Mouse (Mus musculus): ENCODE results near the gene Ppp1r14d. TPM values are rescaled to one million over a fixed set of nuclear protein-coding genes. Genes with fewer than 3 reads are reported as not detected.
A peak's percentile ranks its signal among the peaks of the same experiment; 100 is the strongest.

The Ppp1r14d gene
- polyA plus RNA-seq, 1 experiment = not detected

DNA sequence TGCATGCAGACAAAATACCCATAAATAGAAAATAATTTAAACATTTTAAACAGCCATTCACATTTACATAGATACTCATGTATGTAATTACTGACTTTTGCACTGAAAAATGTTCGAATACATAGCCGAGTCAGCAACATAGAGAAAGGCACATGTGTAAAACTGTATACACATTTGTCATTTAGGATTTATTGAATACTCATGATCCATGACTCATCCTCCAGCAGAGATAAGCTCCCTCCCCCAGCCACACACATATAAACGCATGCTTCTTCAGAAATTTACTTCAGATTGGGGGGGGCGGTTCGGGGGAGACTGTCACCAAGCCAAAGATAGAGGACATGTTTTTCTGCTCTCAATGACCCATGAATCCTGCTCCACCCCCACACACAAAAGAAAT lies 34.1 kb upstream of the Ppp1r14d start:
- Histone ChIP-seq H3K27me3 (ENCODE audit: control insufficient read depth, insufficient read depth, low read length) (no peaks in the 10 kb centered on the region), H3K36me3 (ENCODE audit: control insufficient read depth, insufficient read depth, low read length) (no peaks in the 10 kb centered on the region), H3K4me1 (ENCODE audit: control insufficient read depth, insufficient read depth, insufficient read length) (no peaks in the 10 kb centered on the region; the same call in 1 of the 2 replicates), H3K27ac (ENCODE audit: insufficient read depth, low read length) (no peak overlapping the region), H3K4me3 (ENCODE audit: extremely low read depth, insufficient read depth, insufficient read length) (no peak overlapping the region)
- no peak for TF ChIP-seq POLR2A (IDR thresholded peaks at IDR 0.05; ENCODE audit: low read depth, low read length)
- TF ChIP-seq CTCF (IDR thresholded peaks at IDR 0.05; ENCODE audit: extremely low read depth, insufficient read depth, insufficient read length, insufficient replicate concordance) = no peak
- 73% methylated on average over 5 of the region's 5 CpGs for WGBS
- DNase-seq (ENCODE audit: low read depth in 1 of 2, low spot score in 2 of 2) = no peak

DNA sequence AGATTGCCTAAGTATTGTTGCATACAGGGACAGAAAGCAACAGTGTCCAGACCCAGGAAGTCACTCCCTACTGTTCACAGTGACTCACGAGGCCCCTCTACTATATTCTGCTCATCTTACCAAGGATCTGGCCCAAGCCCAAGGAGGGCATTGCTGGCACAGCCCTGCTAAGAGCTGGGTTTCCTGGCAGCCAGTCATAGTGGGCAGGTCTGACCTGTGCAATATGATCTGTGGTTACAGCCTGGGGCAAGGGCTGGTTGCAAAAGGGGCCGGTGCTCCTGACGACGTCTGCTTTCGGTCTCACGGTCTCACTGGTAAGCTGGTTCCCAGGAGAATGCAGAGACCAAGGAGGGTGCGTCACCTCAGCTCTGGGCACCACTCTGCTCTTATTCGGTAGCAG lies 33.3 kb upstream of the Ppp1r14d start:
- no peaks in the 10 kb centered on the region; the same call in 1 of the 2 replicates for H3K4me1 ChIP-seq (ENCODE audit: control insufficient read depth, insufficient read depth, insufficient read length)
- no peak for DNase-seq (ENCODE audit: low read depth in 1 of 2, low spot score in 2 of 2)
- H3K36me3 ChIP-seq (ENCODE audit: control insufficient read depth, insufficient read depth, low read length) = no peaks in the 10 kb centered on the region
- 10% methylated on average over 8 of the region's 8 CpGs for WGBS
- no peak overlapping the region for H3K27ac ChIP-seq (ENCODE audit: insufficient read depth, low read length)
- no peak overlapping the region for H3K4me3 ChIP-seq (ENCODE audit: extremely low read depth, insufficient read depth, insufficient read length)
- H3K27me3 ChIP-seq (ENCODE audit: control insufficient read depth, insufficient read depth, low read length) = no peaks in the 10 kb centered on the region
- TF ChIP-seq POLR2A (IDR thresholded peaks at IDR 0.05; ENCODE audit: low read depth, low read length) (no peak), CTCF (IDR thresholded peaks at IDR 0.05; ENCODE audit: extremely low read depth, insufficient read depth, insufficient read length, insufficient replicate concordance) (no peak)

DNA sequence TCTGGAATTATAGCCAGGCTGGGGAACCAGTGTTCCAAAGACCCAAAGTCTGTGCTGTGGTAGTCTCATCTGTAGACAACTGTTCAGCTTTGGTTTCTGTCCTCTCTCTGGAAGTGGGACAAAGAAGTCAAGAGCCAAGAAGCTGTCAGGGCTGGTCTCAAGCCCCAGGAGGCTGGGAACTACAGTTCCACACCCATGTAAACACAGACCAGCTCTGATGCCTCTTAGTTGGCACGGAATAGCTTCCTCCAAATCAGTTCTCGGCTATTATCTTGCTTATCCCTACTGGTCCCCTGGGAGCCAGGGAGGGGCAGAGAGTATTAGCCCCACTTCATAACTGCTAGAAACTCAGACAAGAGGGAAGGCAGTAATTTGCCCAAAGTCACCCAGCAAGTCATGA lies 31.6 kb upstream of the Ppp1r14d start:
- Histone ChIP-seq H3K36me3 (ENCODE audit: control insufficient read depth, insufficient read depth, low read length) (no peaks in the 10 kb centered on the region), H3K4me1 (ENCODE audit: control insufficient read depth, insufficient read depth, insufficient read length) (no peaks in the 10 kb centered on the region; the same call in 1 of the 2 replicates), H3K27ac (ENCODE audit: insufficient read depth, low read length) (no peak overlapping the region), H3K27me3 (ENCODE audit: control insufficient read depth, insufficient read depth, low read length) (no peaks in the 10 kb centered on the region), H3K4me3 (ENCODE audit: extremely low read depth, insufficient read depth, insufficient read length) (no peak overlapping the region)
- TF ChIP-seq CTCF (IDR thresholded peaks at IDR 0.05; ENCODE audit: extremely low read depth, insufficient read depth, insufficient read length, insufficient replicate concordance) (no peak), POLR2A (IDR thresholded peaks at IDR 0.05; ENCODE audit: low read depth, low read length) (no peak)
- WGBS = 86% methylated on average over 2 of the region's 2 CpGs
- no peak for DNase-seq (ENCODE audit: low read depth in 1 of 2, low spot score in 2 of 2)

DNA sequence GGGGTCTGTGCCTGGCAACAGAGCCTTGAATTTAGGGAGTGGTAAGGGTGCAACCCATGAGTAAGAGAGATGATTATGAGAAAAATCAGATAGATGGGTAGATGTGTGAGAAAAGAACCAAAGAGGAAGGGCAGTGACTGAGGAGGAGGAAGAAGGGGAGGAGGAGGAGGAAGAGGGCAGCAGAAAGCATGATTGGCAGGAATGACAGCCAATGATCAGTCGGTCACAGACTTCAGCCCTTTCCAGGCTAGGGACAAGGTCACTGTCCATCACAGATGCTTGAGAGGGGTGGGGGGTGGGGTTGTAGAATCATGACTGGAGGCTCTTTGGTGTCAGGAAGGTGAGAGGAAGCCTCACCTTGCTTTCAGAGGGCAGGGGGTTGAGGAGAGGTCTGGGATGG lies 30.8 kb upstream of the Ppp1r14d start:
- DNase-seq (ENCODE audit: low read depth in 1 of 2, low spot score in 2 of 2) = no peak
- TF ChIP-seq POLR2A (IDR thresholded peaks at IDR 0.05; ENCODE audit: low read depth, low read length) = no peak
- H3K4me3 ChIP-seq (ENCODE audit: extremely low read depth, insufficient read depth, insufficient read length) = no peak overlapping the region
- no peaks in the 10 kb centered on the region for H3K36me3 ChIP-seq (ENCODE audit: control insufficient read depth, insufficient read depth, low read length)
- no peaks in the 10 kb centered on the region for H3K27me3 ChIP-seq (ENCODE audit: control insufficient read depth, insufficient read depth, low read length)
- no peak overlapping the region for H3K27ac ChIP-seq (ENCODE audit: insufficient read depth, low read length)
- 85% methylated on average over 1 of the region's 1 CpGs for WGBS
- no peaks in the 10 kb centered on the region; the same call in 1 of the 2 replicates for H3K4me1 ChIP-seq (ENCODE audit: control insufficient read depth, insufficient read depth, insufficient read length)

DNA sequence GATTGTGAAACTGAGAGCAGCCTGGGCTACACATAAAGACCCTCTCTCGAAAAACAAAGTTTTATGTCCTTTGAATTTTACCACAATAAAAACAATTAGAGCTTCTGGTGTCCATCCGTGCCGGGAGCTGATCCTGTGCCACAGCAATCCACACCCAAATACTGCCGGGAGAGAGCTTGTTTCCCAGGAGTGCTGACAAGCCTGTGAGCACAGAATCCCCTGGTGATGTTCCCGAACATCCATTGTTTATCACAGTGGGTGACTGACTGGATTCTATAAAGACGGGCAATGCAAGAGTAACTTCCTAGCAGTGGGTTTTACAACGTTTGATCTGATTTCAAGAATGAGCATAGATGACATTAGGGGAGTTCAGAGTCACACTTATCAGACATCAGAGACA lies 25.3 kb upstream of the Ppp1r14d start:
- Histone ChIP-seq H3K4me3 (ENCODE audit: extremely low read depth, insufficient read depth, insufficient read length) (no peak overlapping the region), H3K27me3 (ENCODE audit: control insufficient read depth, insufficient read depth, low read length) (no peaks in the 10 kb centered on the region; the same call in 1 of the 2 replicates), H3K4me1 (ENCODE audit: control insufficient read depth, insufficient read depth, insufficient read length) (no peaks in the 10 kb centered on the region), H3K36me3 (ENCODE audit: control insufficient read depth, insufficient read depth, low read length) (no peaks in the 10 kb centered on the region), H3K27ac (ENCODE audit: insufficient read depth, low read length) (no peak overlapping the region)
- no peak for TF ChIP-seq CTCF (IDR thresholded peaks at IDR 0.05; ENCODE audit: extremely low read depth, insufficient read depth, insufficient read length, insufficient replicate concordance)
- no peak for TF ChIP-seq POLR2A (IDR thresholded peaks at IDR 0.05; ENCODE audit: low read depth, low read length)
- DNase-seq (ENCODE audit: low read depth in 1 of 2, low spot score in 2 of 2) = no peak
- 63% methylated on average over 7 of the region's 7 CpGs for WGBS

- H3K36me3 ChIP-seq (ENCODE audit: control insufficient read depth, insufficient read depth, low read length) = no peaks in the 10 kb centered on the region
- 12% methylated on average over 11 of the region's 11 CpGs for WGBS
- H3K4me3 ChIP-seq (ENCODE audit: extremely low read depth, insufficient read depth, insufficient read length) = no peak overlapping the region
- TF ChIP-seq CTCF (IDR thresholded peaks at IDR 0.05; ENCODE audit: extremely low read depth, insufficient read depth, insufficient read length, insufficient replicate concordance) (peak; percentile 93), POLR2A (IDR thresholded peaks at IDR 0.05; ENCODE audit: low read depth, low read length) (no peak)
- no peaks in the 10 kb centered on the region for H3K4me1 ChIP-seq (ENCODE audit: control insufficient read depth, insufficient read depth, insufficient read length)
- H3K27ac ChIP-seq (ENCODE audit: insufficient read depth, low read length) = no peak overlapping the region
- DNase-seq (ENCODE audit: low read depth in 1 of 2, low spot score in 2 of 2) = peak; percentile 47 to 78
- H3K27me3 ChIP-seq (ENCODE audit: control insufficient read depth, insufficient read depth, low read length) = no peaks in the 10 kb centered on the region; the same call in 1 of the 2 replicates
These were observed 21.2 kb upstream of the Ppp1r14d start for GRCm38 (mm10) chr2:119250826-119251478.

DNA sequence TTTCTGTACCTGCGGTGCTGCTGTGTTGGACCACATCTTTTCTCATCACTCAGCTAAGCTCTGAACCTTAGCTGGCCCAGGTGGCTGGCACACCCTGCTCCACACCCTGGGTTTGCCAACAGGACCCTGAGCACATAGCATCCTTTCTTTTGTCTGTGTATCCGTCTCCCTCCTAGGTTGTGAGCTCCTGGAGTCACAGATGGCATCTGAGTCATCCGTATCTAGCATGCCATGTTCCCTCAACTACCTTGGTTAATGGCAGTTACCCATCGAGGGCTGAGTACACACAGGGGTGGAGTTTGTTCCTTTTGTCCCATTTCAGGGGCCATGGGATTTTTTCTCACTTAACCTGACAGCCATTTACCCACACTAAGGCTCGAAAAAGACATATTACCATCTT lies 20.7 kb upstream of the Ppp1r14d start:
- H3K4me1 ChIP-seq (ENCODE audit: control insufficient read depth, insufficient read depth, insufficient read length) = no peaks in the 10 kb centered on the region

More for the DNA sequence above, 20.7 kb upstream of the Ppp1r14d start:
- 65% methylated on average over 5 of the region's 5 CpGs for WGBS
- H3K27ac ChIP-seq (ENCODE audit: insufficient read depth, low read length) = no peak overlapping the region
- no peak overlapping the region for H3K4me3 ChIP-seq (ENCODE audit: extremely low read depth, insufficient read depth, insufficient read length)
- DNase-seq (ENCODE audit: low read depth in 1 of 2, low spot score in 2 of 2) = no peak
- TF ChIP-seq CTCF (IDR thresholded peaks at IDR 0.05; ENCODE audit: extremely low read depth, insufficient read depth, insufficient read length, insufficient replicate concordance) (no peak), POLR2A (IDR thresholded peaks at IDR 0.05; ENCODE audit: low read depth, low read length) (no peak)
- no peaks in the 10 kb centered on the region for H3K36me3 ChIP-seq (ENCODE audit: control insufficient read depth, insufficient read depth, low read length)
- no peaks in the 10 kb centered on the region; the same call in 1 of the 2 replicates for H3K27me3 ChIP-seq (ENCODE audit: control insufficient read depth, insufficient read depth, low read length)
